Mouse (Mus musculus): ENCODE data around the gene Lrit3. TPM values are rescaled to one million over a fixed set of nuclear protein-coding genes. Genes with fewer than 3 reads are reported as not detected.

The Lrit3 gene
- polyA plus RNA-seq (2014; fragmentation: Nextera tagmentation; extraction: Ambion mirVana): not detected in 2 replicates

- no peaks in the 10 kb centered on the region for H3K4me1 ChIP-seq (ENCODE audit: control insufficient read depth, insufficient read depth, low read length)
- no peaks in the 10 kb centered on the region for H3K36me3 ChIP-seq (ENCODE audit: control insufficient read depth, insufficient read depth, low read length)
- no peaks in the 10 kb centered on the region for H3K9me3 ChIP-seq (ENCODE audit: control insufficient read depth, low read length)
- H3K27me3 ChIP-seq (ENCODE audit: control insufficient read depth, insufficient read depth, low read length): no peaks in the 10 kb centered on the region
- 78% methylated on average over 10 of the region's 10 CpGs for WGBS
- ATAC-seq (ENCODE audit: insufficient read depth, low FRiP score, low TSS enrichment): no peak
- H3K4me2 ChIP-seq (ENCODE audit: low read depth): no peak within 1 kb of the TSS
- H3K4me3 ChIP-seq (ENCODE audit: low read depth, low read length): no peak within 1 kb of the TSS
- no peak within 1 kb of the TSS for H3K27ac ChIP-seq (ENCODE audit: low read depth, low read length)
- no peak within 1 kb of the TSS for H3K9ac ChIP-seq (ENCODE audit: low read length)
- DNase-seq (ENCODE audit: low spot score): no peak
Observed at GRCm38 (mm10) chr3:129803765-129804164, at the start of gene Lrit3. Gene Lrit3 (minus strand): TSS chr3:129804030.

- H3K27me3 ChIP-seq (ENCODE audit: control insufficient read depth, insufficient read depth, low read length): no peaks in the 10 kb centered on the region
- H3K4me1 ChIP-seq (ENCODE audit: control insufficient read depth, insufficient read depth, low read length): no peaks in the 10 kb centered on the region
- H3K27ac ChIP-seq (ENCODE audit: low read depth, low read length): no peak overlapping the region
- H3K4me3 ChIP-seq (ENCODE audit: low read depth, low read length): no peak overlapping the region
- DNase-seq (ENCODE audit: low spot score) (no peak), ATAC-seq (ENCODE audit: insufficient read depth, low FRiP score, low TSS enrichment) (no peak)
- no peak overlapping the region for H3K9ac ChIP-seq (ENCODE audit: low read length)
- 87% methylated on average over 7 of the region's 7 CpGs for WGBS
- H3K36me3 ChIP-seq (ENCODE audit: control insufficient read depth, insufficient read depth, low read length): no peaks in the 10 kb centered on the region
- H3K4me2 ChIP-seq (ENCODE audit: low read depth): no peak overlapping the region
- H3K9me3 ChIP-seq (ENCODE audit: control insufficient read depth, low read length): no peaks in the 10 kb centered on the region
Observed at GRCm38 (mm10) chr3:129846846-129847245, 43.0 kb upstream of the Lrit3 start.

- Histone ChIP-seq H3K9me3 (ENCODE audit: control insufficient read depth, low read length) (no peaks in the 10 kb centered on the region), H3K4me3 (ENCODE audit: low read depth, low read length) (no peak overlapping the region), H3K9ac (ENCODE audit: low read length) (no peak overlapping the region), H3K27me3 (ENCODE audit: control insufficient read depth, insufficient read depth, low read length) (no peaks in the 10 kb centered on the region), H3K36me3 (ENCODE audit: control insufficient read depth, insufficient read depth, low read length) (no peaks in the 10 kb centered on the region), H3K4me1 (ENCODE audit: control insufficient read depth, insufficient read depth, low read length) (no peaks in the 10 kb centered on the region), H3K4me2 (ENCODE audit: low read depth) (no peak overlapping the region), H3K27ac (ENCODE audit: low read depth, low read length) (no peak overlapping the region)
- WGBS: 79% methylated on average over 2 of the region's 2 CpGs
- no peak for ATAC-seq (ENCODE audit: insufficient read depth, low FRiP score, low TSS enrichment)
- DNase-seq (ENCODE audit: low spot score): no peak
Observed at GRCm38 (mm10) chr3:129845868-129846267, 42.0 kb upstream of the Lrit3 start.

- Histone ChIP-seq H3K4me3 (ENCODE audit: low read depth, low read length) (no peak overlapping the region), H3K36me3 (ENCODE audit: control insufficient read depth, insufficient read depth, low read length) (no peaks in the 10 kb centered on the region), H3K4me2 (ENCODE audit: low read depth) (no peak overlapping the region), H3K4me1 (ENCODE audit: control insufficient read depth, insufficient read depth, low read length) (no peaks in the 10 kb centered on the region), H3K27me3 (ENCODE audit: control insufficient read depth, insufficient read depth, low read length) (no peaks in the 10 kb centered on the region), H3K9me3 (ENCODE audit: control insufficient read depth, low read length) (no peaks in the 10 kb centered on the region), H3K27ac (ENCODE audit: low read depth, low read length) (no peak overlapping the region), H3K9ac (ENCODE audit: low read length) (no peak overlapping the region)
- WGBS: 46% methylated on average over 6 of the region's 7 CpGs
- DNase-seq (ENCODE audit: low spot score): no peak
- no peak for ATAC-seq (ENCODE audit: insufficient read depth, low FRiP score, low TSS enrichment)
Observed at GRCm38 (mm10) chr3:129838017-129838416, 34.2 kb upstream of the Lrit3 start.

- H3K9ac ChIP-seq (ENCODE audit: low read length): no peak overlapping the region
- DNase-seq (ENCODE audit: low spot score) (no peak), ATAC-seq (ENCODE audit: insufficient read depth, low FRiP score, low TSS enrichment) (no peak)
- no peak overlapping the region for H3K27ac ChIP-seq (ENCODE audit: low read depth, low read length)
- H3K27me3 ChIP-seq (ENCODE audit: control insufficient read depth, insufficient read depth, low read length): no peaks in the 10 kb centered on the region
- H3K4me3 ChIP-seq (ENCODE audit: low read depth, low read length): no peak overlapping the region
- H3K4me2 ChIP-seq (ENCODE audit: low read depth): no peak overlapping the region
- no peaks in the 10 kb centered on the region for H3K9me3 ChIP-seq (ENCODE audit: control insufficient read depth, low read length)
- no peaks in the 10 kb centered on the region for H3K36me3 ChIP-seq (ENCODE audit: control insufficient read depth, insufficient read depth, low read length)
- WGBS: 90% methylated on average over 6 of the region's 6 CpGs
- no peaks in the 10 kb centered on the region for H3K4me1 ChIP-seq (ENCODE audit: control insufficient read depth, insufficient read depth, low read length)
Observed at GRCm38 (mm10) chr3:129836965-129837364, 33.1 kb upstream of the Lrit3 start.

GRCm38 (mm10) chr3:129836051-129836697 lies 32.3 kb upstream of the Lrit3 start:
- Histone ChIP-seq H3K27me3 (ENCODE audit: control insufficient read depth, insufficient read depth, low read length) (no peaks in the 10 kb centered on the region), H3K4me3 (ENCODE audit: low read depth, low read length) (no peak overlapping the region), H3K9me3 (ENCODE audit: control insufficient read depth, low read length) (no peaks in the 10 kb centered on the region), H3K36me3 (ENCODE audit: control insufficient read depth, insufficient read depth, low read length) (no peaks in the 10 kb centered on the region), H3K27ac (ENCODE audit: low read depth, low read length) (no peak overlapping the region), H3K4me1 (ENCODE audit: control insufficient read depth, insufficient read depth, low read length) (no peaks in the 10 kb centered on the region), H3K4me2 (ENCODE audit: low read depth) (no peak overlapping the region), H3K9ac (ENCODE audit: low read length) (no peak overlapping the region)
- WGBS: 25% methylated on average over 11 of the region's 11 CpGs
- peak; percentile 14 for DNase-seq (ENCODE audit: low spot score)
- ATAC-seq (ENCODE audit: insufficient read depth, low FRiP score, low TSS enrichment): no peak

GRCm38 (mm10) chr3:129835388-129835934 lies 31.6 kb upstream of the Lrit3 start, which contains the start of gene Cfi:
Gene Cfi (plus strand): TSS chr3:129835884.
- 75% methylated on average over 6 of the region's 6 CpGs for WGBS
- DNase-seq (ENCODE audit: low spot score): no peak
- H3K36me3 ChIP-seq (ENCODE audit: control insufficient read depth, insufficient read depth, low read length): no peaks in the 10 kb centered on the region
- no peak within 1 kb of the TSS for H3K4me2 ChIP-seq (ENCODE audit: low read depth)
- no peak within 1 kb of the TSS for H3K27ac ChIP-seq (ENCODE audit: low read depth, low read length)
- no peak within 1 kb of the TSS for H3K4me3 ChIP-seq (ENCODE audit: low read depth, low read length)
- ATAC-seq (ENCODE audit: insufficient read depth, low FRiP score, low TSS enrichment): no peak
- no peak within 1 kb of the TSS for H3K9ac ChIP-seq (ENCODE audit: low read length)
- H3K27me3 ChIP-seq (ENCODE audit: control insufficient read depth, insufficient read depth, low read length): no peaks in the 10 kb centered on the region
- no peaks in the 10 kb centered on the region for H3K9me3 ChIP-seq (ENCODE audit: control insufficient read depth, low read length)
- H3K4me1 ChIP-seq (ENCODE audit: control insufficient read depth, insufficient read depth, low read length): no peaks in the 10 kb centered on the region

GRCm38 (mm10) chr3:129831035-129831568 lies 27.3 kb upstream of the Lrit3 start, which contains the start of gene Gar1:
Gene Gar1 (minus strand): TSS chr3:129831396.
- Histone ChIP-seq H3K9ac (ENCODE audit: low read length) (peak within 1 kb of the TSS; percentile 84), H3K27me3 (ENCODE audit: control insufficient read depth, insufficient read depth, low read length) (no peaks in the 10 kb centered on the region), H3K4me1 (ENCODE audit: control insufficient read depth, insufficient read depth, low read length) (peaks cover 9% of the 10 kb centered on the region), H3K27ac (ENCODE audit: low read depth, low read length) (peak within 1 kb of the TSS; percentile 82), H3K4me2 (ENCODE audit: low read depth) (peak within 1 kb of the TSS; percentile 49), H3K4me3 (ENCODE audit: low read depth, low read length) (peak within 1 kb of the TSS; percentile 92), H3K9me3 (ENCODE audit: control insufficient read depth, low read length) (no peaks in the 10 kb centered on the region), H3K36me3 (ENCODE audit: control insufficient read depth, insufficient read depth, low read length) (peaks cover 3% of the 10 kb centered on the region)
- under 1% methylated on average over 60 of the region's 60 CpGs for WGBS
- ATAC-seq (ENCODE audit: insufficient read depth, low FRiP score, low TSS enrichment) (peak; percentile 93), DNase-seq (ENCODE audit: low spot score) (peak; percentile 97)

- ATAC-seq (ENCODE audit: insufficient read depth, low FRiP score, low TSS enrichment): no peak
- H3K4me3 ChIP-seq (ENCODE audit: low read depth, low read length): peak overlapping the region; percentile 92
- H3K27ac ChIP-seq (ENCODE audit: low read depth, low read length): peak overlapping the region; percentile 82; the same call in 1 of the 2 replicates
- peak overlapping the region; percentile 49 for H3K4me2 ChIP-seq (ENCODE audit: low read depth)
- DNase-seq (ENCODE audit: low spot score): no peak
- no peaks in the 10 kb centered on the region for H3K27me3 ChIP-seq (ENCODE audit: control insufficient read depth, insufficient read depth, low read length)
- H3K9me3 ChIP-seq (ENCODE audit: control insufficient read depth, low read length): no peaks in the 10 kb centered on the region
- peaks cover 4% of the 10 kb centered on the region for H3K36me3 ChIP-seq (ENCODE audit: control insufficient read depth, insufficient read depth, low read length)
- WGBS: under 1% methylated on average over 41 of the region's 45 CpGs
- H3K4me1 ChIP-seq (ENCODE audit: control insufficient read depth, insufficient read depth, low read length): peaks cover 9% of the 10 kb centered on the region
- H3K9ac ChIP-seq (ENCODE audit: low read length): peak overlapping the region; percentile 84
Observed at GRCm38 (mm10) chr3:129830626-129831025, 26.8 kb upstream of the Lrit3 start.
